Mouse (Mus musculus) heart, adult 2 months (tissue): ENCODE measurements at regions not wholly inside any gene's neighbourhood (a gene's known extent, or its start where the extent isn't known, plus 50 kb on each side); places are given as distances from the start of the nearest gene placed in this dataset.

Source experiments
- CTCF ChIP-seq: fragments of 200-600 bp; IDR thresholded peaks from 2 replicates; pipeline ENCODE4 v1.8.1; 2022; ENCODE audit warnings: antibody characterized with exemption, mild to moderate bottlenecking, moderate library complexity
- EP300 ChIP-seq: fragments of 200-500 bp; IDR thresholded peaks from 2 replicates; pipeline ENCODE4 v1.6.1; 2011; ENCODE audit warnings: low read depth, low read length, control low read depth; ENCODE audit not compliant: insufficient read depth
- POLR2A ChIP-seq: fragments of 200-500 bp; IDR thresholded peaks from 2 replicates; pipeline ENCODE4 v1.6.1; 2011; ENCODE audit warnings: mild to moderate bottlenecking, low read depth, low read length, control low read depth; ENCODE audit not compliant: insufficient read depth

DNA sequence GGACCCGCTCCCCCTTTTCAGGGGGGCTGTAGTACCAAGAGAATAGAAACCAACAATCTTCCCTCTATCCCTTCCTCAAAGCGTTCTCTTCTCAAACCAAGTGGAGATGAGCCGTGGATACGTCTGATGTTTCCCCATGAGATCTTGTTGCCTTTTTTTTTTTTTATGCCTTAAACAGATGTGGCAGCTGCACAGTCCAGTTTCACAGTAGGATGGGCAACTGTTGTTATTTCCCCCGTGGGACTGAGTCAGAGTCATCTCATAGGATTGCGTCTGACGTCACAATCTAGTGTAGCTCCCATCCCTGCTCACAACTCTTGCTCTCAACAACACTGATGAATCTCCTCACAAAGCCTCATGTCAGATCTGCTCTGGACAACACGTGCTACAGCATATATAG is 148.7 kb upstream of the Trpc7 start:
- TF ChIP-seq CTCF: no peak
- TF ChIP-seq POLR2A: no peak
- TF ChIP-seq EP300: no peak
